Mouse (Mus musculus) midbrain, embryonic 12.5 days (tissue): ENCODE data around the gene Gm20388. TPM values are rescaled to one million over a fixed set of nuclear protein-coding genes. Genes with fewer than 3 reads are reported as not detected.
A peak's percentile ranks its signal among the peaks of the same experiment; 100 is the strongest.

Source experiments
- ATAC-seq: fragments of 200-750 bp; cut with Nextera tagmentation; 2 replicates; pipeline ENCODE4 v1.8.0; 2017; ENCODE audit warnings: low read depth, moderate TSS enrichment, moderate library complexity; ENCODE audit not compliant: low FRiP score
- H3K27ac ChIP-seq: fragments of 300-500 bp; sonication (generic); replicated peaks from 2 replicates; pipeline ENCODE4 v1.5.1; 2016; ENCODE audit warnings: mild to moderate bottlenecking
- H3K27me3 ChIP-seq: fragments of 300-500 bp; sonication (generic); 2 replicates; pipeline ENCODE4 v1.6.1; 2016; ENCODE audit warnings: mild to moderate bottlenecking
- H3K36me3 ChIP-seq: fragments of 300-500 bp; sonication (generic); 2 replicates; pipeline ENCODE4 v1.6.1; 2016
- H3K4me1 ChIP-seq: fragments of 300-500 bp; sonication (generic); 2 replicates; pipeline ENCODE4 v1.6.1; 2016
- H3K4me2 ChIP-seq: fragments of 300-500 bp; sonication (generic); replicated peaks from 2 replicates; pipeline ENCODE4 v1.6.1; 2016; ENCODE audit warnings: mild to moderate bottlenecking, moderate library complexity
- H3K4me3 ChIP-seq: fragments of 300-500 bp; sonication (generic); 2 replicates; pipeline ENCODE4 v1.5.1; 2016; ENCODE audit warnings: mild to moderate bottlenecking
- H3K9ac ChIP-seq: fragments of 300-500 bp; sonication (generic); replicated peaks from 2 replicates; pipeline ENCODE4 v1.6.1; 2016; ENCODE audit warnings: mild to moderate bottlenecking, moderate library complexity
- H3K9me3 ChIP-seq: fragments of 300-500 bp; sonication (generic); 2 replicates; pipeline ENCODE4 v1.6.1; 2016; ENCODE audit warnings: mild to moderate bottlenecking
- WGBS: fragments of 180-500 bp; shearing (Covaris S2); methylation state at CpG from one replicate; pipeline ENCODE4 v1.1.7; 2016; 5-methylcytosine and 5-hydroxymethylcytosine counted together
- polyA plus RNA-seq: library from polyadenylated mRNA; unstranded; fragments of >200 nt; fragmentation: Nextera tagmentation; extraction: Ambion mirVana; gene quantifications from 2 replicates; pipeline ENCODE4 v1.2.1, GENCODE M21; 2016

Gene Gm20388
- polyA plus RNA-seq, 1 experiment from 2014 or later = not detected

DNA sequence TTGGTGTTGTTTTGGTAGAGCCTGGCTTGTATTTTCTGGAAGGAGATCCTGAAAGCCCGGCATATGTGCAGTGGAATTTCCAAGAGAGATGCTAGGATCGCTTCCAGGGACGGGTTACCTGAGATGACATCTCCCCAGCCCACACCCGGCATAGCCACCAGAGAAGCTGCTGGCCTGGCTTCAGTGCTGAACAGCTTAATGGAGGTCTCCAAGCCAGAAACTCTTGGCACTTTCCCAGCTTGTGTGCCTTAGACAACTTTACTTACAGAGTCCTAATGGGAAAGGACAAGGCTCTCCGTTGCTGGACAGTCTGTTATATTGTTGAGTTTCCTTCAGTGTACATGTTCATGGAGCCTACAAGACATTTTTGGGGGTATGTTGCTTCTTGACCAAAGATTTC lies 3803.8 kb downstream of the Gm20388 start:
- Histone ChIP-seq H3K27ac (no peak overlapping the region), H3K4me2 (no peak overlapping the region), H3K9ac (no peak overlapping the region), H3K4me3 (no peak overlapping the region), H3K4me1 (peaks cover 20% of the 10 kb centered on the region), H3K27me3 (peaks cover 7% of the 10 kb centered on the region; the same call in 1 of the 2 replicates), H3K9me3 (no peaks in the 10 kb centered on the region), H3K36me3 (no peaks in the 10 kb centered on the region)
- ATAC-seq = no peak
- WGBS = 93% methylated on average over 5 of the region's 5 CpGs

DNA sequence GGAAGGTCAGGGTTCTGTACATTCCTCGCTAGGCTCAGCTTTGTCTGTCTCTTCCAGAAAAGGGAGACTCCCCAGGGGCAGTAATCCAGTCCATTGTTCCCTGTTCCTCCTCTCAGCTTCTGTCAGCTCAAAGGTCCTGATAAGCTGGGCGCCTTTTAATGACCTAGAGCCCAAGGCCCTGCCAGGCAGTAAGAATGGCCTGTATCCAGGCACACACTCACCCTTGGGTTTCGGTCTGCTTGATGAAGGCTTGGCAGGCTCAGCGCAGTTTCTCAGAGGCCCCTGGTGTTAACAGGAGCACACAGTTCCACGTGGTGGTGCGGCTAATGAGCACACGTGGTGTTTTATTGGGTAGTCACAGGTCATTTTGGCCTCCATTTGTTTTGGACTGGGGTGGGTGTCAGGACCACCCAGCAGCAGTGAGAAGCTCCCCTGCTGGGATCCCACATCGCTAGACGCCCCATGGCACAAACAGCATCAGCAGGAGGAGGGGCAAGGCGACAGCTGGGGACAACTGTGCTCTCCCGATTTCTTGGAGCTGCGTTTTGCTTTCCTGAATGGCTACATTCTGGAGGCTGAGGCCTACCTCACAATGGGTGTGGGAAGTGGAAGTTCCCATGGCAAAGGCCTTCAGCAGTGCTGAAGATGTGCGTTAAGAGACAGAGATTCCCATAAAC lies 3805.4 kb downstream of the Gm20388 start:
- H3K36me3 ChIP-seq = no peaks in the 10 kb centered on the region
- 0 out of 2 replicates have a peak overlapping the region, but pooled peaks have one; percentile 3 for H3K27ac ChIP-seq
- ATAC-seq = no peak
- H3K4me2 ChIP-seq = no peak overlapping the region
- H3K27me3 ChIP-seq = peaks cover 7% of the 10 kb centered on the region; the same call in 1 of the 2 replicates
- 39% methylated on average over 13 of the region's 13 CpGs for WGBS
- no peak overlapping the region for H3K4me3 ChIP-seq
- H3K9ac ChIP-seq = no peak overlapping the region
- H3K4me1 ChIP-seq = peaks cover 33% of the 10 kb centered on the region
- no peaks in the 10 kb centered on the region for H3K9me3 ChIP-seq

DNA sequence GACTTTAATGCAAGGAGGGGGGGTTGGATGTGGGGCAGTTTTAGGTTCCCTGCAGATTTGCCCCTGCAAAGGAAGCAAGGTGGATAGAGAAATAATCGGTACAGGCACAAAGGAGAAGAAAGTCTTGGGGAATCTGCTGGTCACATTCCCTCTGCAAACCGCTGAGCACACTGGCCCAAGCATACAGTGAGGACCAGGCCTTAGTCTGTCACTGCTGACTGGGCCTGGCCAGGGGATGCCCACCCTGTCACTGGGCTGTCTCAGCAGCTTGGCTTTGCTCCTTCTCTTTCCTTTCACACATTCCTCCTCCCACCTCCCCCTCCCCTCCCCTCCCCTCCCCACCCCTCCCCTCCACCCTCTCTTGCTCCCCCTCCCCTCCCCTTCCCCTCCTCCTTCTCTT lies 3806.5 kb downstream of the Gm20388 start:
- peaks cover 7% of the 10 kb centered on the region; the same call in 1 of the 2 replicates for H3K27me3 ChIP-seq
- 61% methylated on average over 2 of the region's 2 CpGs for WGBS
- no peak overlapping the region for H3K27ac ChIP-seq
- no peaks in the 10 kb centered on the region for H3K36me3 ChIP-seq
- H3K4me3 ChIP-seq = no peak overlapping the region
- peaks cover 34% of the 10 kb centered on the region for H3K4me1 ChIP-seq
- no peaks in the 10 kb centered on the region for H3K9me3 ChIP-seq
- no peak overlapping the region for H3K4me2 ChIP-seq
- no peak for ATAC-seq
- peak overlapping the region; percentile 41; the same call in 1 of the 2 replicates for H3K9ac ChIP-seq

DNA sequence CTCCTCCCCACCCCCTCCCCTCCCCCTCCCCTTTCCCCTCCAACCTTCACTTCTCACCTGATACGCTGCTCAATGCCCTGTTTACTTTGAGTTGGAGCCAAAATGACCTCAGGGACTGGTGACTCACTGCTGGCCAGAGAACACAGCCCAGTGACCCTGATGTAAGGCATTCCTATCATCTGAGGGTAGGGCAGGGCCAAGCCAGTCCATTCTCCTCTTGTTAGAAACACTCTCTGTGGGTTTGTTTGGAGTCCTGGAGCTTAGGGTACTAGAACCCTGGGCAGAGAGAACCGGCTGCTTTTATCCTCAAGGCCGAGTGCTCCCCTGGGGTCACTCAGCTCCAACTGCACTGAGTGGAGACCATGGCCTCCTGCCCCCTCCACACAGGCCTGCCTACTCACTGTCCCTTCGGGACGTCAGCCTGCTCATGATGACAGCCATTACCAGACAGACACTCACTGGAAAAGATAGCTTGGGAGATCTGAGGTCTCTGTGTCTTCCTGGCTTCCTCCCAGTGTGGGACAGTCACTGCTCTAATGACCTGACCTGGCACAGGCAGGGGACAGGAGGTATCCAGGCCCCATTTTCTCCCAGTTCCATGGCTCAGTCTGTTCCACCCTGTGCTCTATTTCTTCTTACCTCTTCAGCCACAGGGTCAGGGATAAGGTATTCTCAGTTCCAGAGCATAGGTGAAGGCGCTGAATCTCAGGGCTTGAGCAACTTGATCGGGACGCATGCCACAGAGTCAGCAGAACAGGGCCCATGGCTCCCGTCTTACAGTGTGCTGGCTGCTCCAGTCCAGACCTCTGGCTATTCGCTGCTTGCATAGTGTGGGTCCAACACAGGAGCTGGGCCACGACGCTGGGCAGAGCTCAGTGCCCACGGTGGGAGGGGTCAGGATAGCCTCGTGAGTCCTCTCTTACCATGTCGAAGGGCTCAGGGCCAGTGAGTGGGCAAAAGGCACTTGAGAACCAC lies 3807.2 kb downstream of the Gm20388 start:
- Histone ChIP-seq H3K27ac (no peak overlapping the region), H3K4me1 (peaks cover 34% of the 10 kb centered on the region), H3K27me3 (peaks cover 7% of the 10 kb centered on the region; the same call in 1 of the 2 replicates), H3K9ac (no peak overlapping the region; the same call in 1 of the 2 replicates), H3K4me2 (no peak overlapping the region), H3K4me3 (no peak overlapping the region), H3K36me3 (no peaks in the 10 kb centered on the region), H3K9me3 (no peaks in the 10 kb centered on the region)
- WGBS = 73% methylated on average over 15 of the region's 15 CpGs
- ATAC-seq = no peak

DNA sequence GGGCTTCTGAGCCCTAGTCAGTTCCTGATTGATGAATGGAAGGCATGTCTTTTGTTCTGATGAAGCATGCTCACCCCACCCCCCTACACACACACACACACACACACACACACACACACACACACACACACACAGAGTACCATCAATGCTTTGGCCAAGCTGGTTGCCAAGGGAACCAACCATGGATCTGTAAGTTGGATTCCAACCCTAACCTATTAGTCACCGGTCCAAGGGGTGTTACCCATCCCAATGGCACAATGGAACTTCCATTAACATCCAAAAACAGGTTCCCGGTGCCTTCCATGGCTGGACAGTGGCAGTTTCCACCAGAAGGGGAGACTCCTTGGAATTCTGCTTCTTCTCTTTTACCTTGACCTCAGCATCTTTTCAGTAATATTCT lies 3808.1 kb downstream of the Gm20388 start:
- H3K9me3 ChIP-seq = no peaks in the 10 kb centered on the region
- WGBS = 76% methylated on average over 2 of the region's 2 CpGs
- H3K4me2 ChIP-seq = no peak overlapping the region
- H3K9ac ChIP-seq = no peak overlapping the region
- H3K4me1 ChIP-seq = peaks cover 34% of the 10 kb centered on the region
- no peak overlapping the region for H3K4me3 ChIP-seq
- H3K36me3 ChIP-seq = no peaks in the 10 kb centered on the region
- no peak for ATAC-seq
- H3K27me3 ChIP-seq = peaks cover 7% of the 10 kb centered on the region; the same call in 1 of the 2 replicates
- H3K27ac ChIP-seq = no peak overlapping the region

DNA sequence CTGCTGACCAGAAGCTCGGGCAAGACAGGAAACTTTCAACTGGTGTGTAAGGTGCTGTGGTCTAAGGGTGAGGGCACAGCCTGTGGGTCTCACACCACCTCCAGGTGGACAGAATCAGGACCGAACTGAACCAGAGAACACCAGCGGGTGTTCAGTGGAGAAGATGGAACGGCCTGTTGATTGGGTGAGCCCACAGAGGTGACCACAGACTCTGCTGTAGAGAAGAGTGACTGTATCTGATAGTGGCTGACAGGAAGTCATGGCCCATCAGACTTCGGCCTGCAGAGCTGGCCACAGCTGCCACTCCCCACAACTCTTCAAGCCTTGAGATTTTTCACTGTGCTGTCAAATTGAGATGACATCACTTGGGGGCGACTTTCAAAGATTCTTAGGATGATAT lies 3808.6 kb downstream of the Gm20388 start:
- 94% methylated on average over 6 of the region's 6 CpGs for WGBS
- no peak overlapping the region for H3K4me3 ChIP-seq
- peaks cover 7% of the 10 kb centered on the region; the same call in 1 of the 2 replicates for H3K27me3 ChIP-seq
- ATAC-seq = no peak
- no peaks in the 10 kb centered on the region for H3K36me3 ChIP-seq
- no peaks in the 10 kb centered on the region for H3K9me3 ChIP-seq
- H3K27ac ChIP-seq = no peak overlapping the region
- no peak overlapping the region for H3K4me2 ChIP-seq
- H3K9ac ChIP-seq = no peak overlapping the region
- peaks cover 34% of the 10 kb centered on the region for H3K4me1 ChIP-seq

DNA sequence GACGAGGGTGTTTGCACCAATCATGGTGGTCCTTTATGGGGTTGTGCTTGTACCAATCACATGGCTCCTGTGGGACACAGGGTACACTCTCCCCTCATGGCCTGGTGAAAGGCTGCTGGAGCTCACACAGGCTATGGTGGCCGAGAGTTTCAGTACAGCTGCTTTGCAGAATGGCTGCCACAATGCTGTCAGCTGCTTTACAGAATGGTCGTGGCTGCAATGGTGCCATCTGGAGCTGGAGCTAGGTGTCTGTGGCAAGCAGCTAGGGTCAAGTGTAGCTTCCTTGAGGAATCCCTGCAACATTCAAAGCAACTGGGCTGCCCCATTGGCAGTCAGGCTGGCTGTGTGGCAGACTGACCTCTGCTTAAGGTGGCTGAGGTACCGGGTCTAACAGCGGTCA lies 3809.2 kb downstream of the Gm20388 start:
- H3K4me1 ChIP-seq = peaks cover 34% of the 10 kb centered on the region
- no peak overlapping the region for H3K9ac ChIP-seq
- no peak overlapping the region for H3K27ac ChIP-seq
- H3K4me2 ChIP-seq = no peak overlapping the region
- H3K27me3 ChIP-seq = peaks cover 7% of the 10 kb centered on the region; the same call in 1 of the 2 replicates
- no peak overlapping the region for H3K4me3 ChIP-seq
- no peak for ATAC-seq
- WGBS = 63% methylated on average over 5 of the region's 5 CpGs
- H3K9me3 ChIP-seq = no peaks in the 10 kb centered on the region
- H3K36me3 ChIP-seq = no peaks in the 10 kb centered on the region

DNA sequence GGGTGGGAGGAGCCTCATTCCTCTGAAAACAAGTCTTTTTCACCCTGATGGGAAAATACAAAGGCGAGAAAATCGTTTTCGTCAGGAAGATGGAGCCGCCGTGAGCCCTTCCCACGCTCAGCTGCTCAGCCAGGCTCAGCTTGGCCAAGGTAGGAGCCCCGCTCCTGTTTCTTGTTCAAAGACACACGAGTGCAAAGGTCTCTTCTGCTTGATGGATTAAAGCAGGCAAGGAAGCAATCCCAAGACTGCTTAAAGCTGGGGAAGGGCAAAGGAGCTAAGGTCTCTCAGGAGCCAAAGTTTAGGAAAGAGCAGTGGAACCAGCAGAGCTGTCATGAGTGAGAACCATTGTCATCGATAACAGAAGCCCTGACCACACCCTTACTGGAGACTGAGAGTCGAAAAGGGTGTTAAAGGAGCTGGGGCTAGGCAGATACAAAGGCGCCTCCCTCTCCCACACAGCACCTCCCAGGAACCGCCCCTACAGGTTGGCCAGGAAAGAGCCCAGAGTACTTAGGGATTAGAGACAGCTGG lies 3809.9 kb downstream of the Gm20388 start:
- 25% methylated on average over 12 of the region's 12 CpGs for WGBS
- Histone ChIP-seq H3K4me2 (no peak overlapping the region), H3K4me3 (no peak overlapping the region)

DNA sequence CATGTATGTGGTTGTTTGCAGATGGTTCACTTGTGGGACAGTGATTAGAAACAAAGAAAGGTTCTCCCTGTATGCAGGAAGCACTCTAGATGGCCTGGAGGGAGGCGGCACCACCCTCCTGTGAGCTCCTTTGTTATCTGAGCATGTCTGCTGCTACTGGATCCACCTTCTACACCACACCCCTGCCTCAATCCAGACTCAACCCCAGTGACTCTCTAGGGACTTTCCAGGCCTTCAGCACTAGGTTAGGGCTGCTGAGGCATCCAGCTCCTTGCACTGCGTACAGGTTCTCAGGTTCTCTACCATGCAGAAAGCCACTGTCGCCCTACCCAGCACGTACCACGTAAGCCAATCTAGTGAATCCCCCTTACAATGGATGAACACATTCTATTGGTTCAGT lies 3811.6 kb downstream of the Gm20388 start:
- no peak for ATAC-seq
- WGBS = 86% methylated on average over 5 of the region's 5 CpGs
- Histone ChIP-seq H3K9me3 (no peaks in the 10 kb centered on the region), H3K36me3 (no peaks in the 10 kb centered on the region), H3K9ac (no peak overlapping the region), H3K27me3 (peaks cover 8% of the 10 kb centered on the region; the same call in 1 of the 2 replicates), H3K4me1 (peaks cover 16% of the 10 kb centered on the region), H3K27ac (no peak overlapping the region), H3K4me3 (no peak overlapping the region), H3K4me2 (no peak overlapping the region)

More for the DNA sequence above, 3809.9 kb downstream of the Gm20388 start:
- no peak overlapping the region for H3K9ac ChIP-seq
- H3K9me3 ChIP-seq = no peaks in the 10 kb centered on the region
- H3K27ac ChIP-seq = no peak overlapping the region
- H3K36me3 ChIP-seq = no peaks in the 10 kb centered on the region
- H3K4me1 ChIP-seq = peaks cover 33% of the 10 kb centered on the region
- H3K27me3 ChIP-seq = peaks cover 7% of the 10 kb centered on the region; the same call in 1 of the 2 replicates
- no peak for ATAC-seq

DNA sequence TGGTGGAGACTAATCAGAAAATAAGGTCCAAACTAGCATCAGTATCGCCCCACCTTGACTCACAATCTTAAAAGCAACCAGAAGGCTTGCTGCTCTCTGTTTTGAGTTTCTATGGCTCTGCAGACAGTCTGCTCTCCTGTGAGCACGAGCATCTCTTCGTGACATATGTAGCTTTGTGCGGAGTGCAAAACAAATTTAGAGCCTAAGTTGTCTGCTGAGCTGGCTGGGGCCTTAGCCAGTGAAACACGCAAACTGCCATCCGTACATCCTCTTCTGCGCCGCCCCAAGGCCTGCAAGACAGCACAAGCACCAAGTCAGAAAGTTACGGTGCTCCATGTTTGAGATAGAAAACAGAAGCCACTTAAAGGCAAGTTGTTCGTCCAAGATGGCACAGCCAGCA lies 3814.1 kb downstream of the Gm20388 start:
- Histone ChIP-seq H3K4me1 (peaks cover 29% of the 10 kb centered on the region), H3K27me3 (peaks cover 4% of the 10 kb centered on the region; the same call in 1 of the 2 replicates), H3K27ac (no peak overlapping the region), H3K4me2 (no peak overlapping the region), H3K9ac (no peak overlapping the region), H3K4me3 (no peak overlapping the region), H3K9me3 (no peaks in the 10 kb centered on the region), H3K36me3 (no peaks in the 10 kb centered on the region)
- 93% methylated on average over 10 of the region's 10 CpGs for WGBS
- no peak for ATAC-seq

DNA sequence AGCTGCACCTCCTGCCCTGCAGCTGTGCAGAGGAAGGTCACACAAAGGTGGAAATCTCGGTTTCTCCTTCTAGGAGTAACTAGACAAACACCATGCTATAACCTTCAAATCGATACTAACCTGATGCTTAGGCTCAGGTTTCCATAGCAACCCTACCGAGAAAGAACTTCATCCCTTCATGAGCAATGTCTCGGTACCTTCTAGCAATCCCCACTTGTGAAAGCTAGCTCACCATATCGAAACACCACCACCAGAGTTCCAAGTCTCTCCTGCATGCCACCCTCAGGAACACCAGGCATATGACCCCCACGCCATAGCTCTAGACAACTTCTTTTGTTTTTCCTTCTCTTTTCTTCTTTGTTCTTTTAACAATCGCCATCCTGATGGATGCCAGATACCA lies 3814.6 kb downstream of the Gm20388 start:
- Histone ChIP-seq H3K4me1 (peaks cover 29% of the 10 kb centered on the region), H3K9me3 (no peaks in the 10 kb centered on the region), H3K4me2 (no peak overlapping the region)

DNA sequence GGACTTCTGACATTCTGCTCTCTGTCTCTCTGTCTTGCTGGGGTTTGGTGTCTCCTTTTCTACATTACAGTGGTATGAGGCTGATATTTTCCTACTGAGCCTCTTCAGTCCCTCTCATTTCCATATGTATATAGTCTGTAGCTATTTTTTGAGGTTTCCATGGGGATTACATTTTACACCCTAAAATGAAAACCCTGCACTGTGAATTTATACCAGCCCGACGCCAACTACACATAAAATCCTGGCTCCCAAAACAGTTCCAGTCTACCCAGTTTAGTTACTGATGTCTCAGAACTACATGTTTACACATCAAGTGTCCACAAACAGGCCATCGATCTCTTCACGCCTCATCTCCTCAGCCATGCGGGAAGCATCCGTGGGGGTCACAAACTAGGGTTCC lies 3816.1 kb downstream of the Gm20388 start:
- ATAC-seq = no peak
- WGBS = 79% methylated on average over 6 of the region's 6 CpGs
- H3K36me3 ChIP-seq = no peaks in the 10 kb centered on the region
- H3K9me3 ChIP-seq = no peaks in the 10 kb centered on the region
- H3K9ac ChIP-seq = no peak overlapping the region
- no peak overlapping the region for H3K27ac ChIP-seq
- no peak overlapping the region for H3K4me3 ChIP-seq
- peaks cover 14% of the 10 kb centered on the region for H3K27me3 ChIP-seq
- no peak overlapping the region for H3K4me2 ChIP-seq
- H3K4me1 ChIP-seq = peaks cover 20% of the 10 kb centered on the region

More for the DNA sequence above, 3814.6 kb downstream of the Gm20388 start:
- Histone ChIP-seq H3K27ac (no peak overlapping the region), H3K9ac (no peak overlapping the region), H3K4me3 (no peak overlapping the region), H3K36me3 (no peaks in the 10 kb centered on the region), H3K27me3 (peaks cover 8% of the 10 kb centered on the region)
- no peak for ATAC-seq
- 65% methylated on average over 7 of the region's 7 CpGs for WGBS
